Mouse (Mus musculus): Measurements from ENCODE around the gene Fam71d. TPM values are rescaled to one million over a fixed set of nuclear protein-coding genes. Genes with fewer than 3 reads are reported as not detected.

Gene Fam71d
- polyA plus RNA-seq, 1 experiment from 2014 or later = 0.18 TPM

Other genes starting within 250 kb of the Fam71d start
- 12.1 and 16.1 TPM in 2 replicates for gene Mpp5, start 57.4 kb downstream of the Fam71d start, polyA plus RNA-seq (2014; fragmentation: Nextera tagmentation; extraction: Ambion mirVana)
- 126 and 128 TPM in 2 replicates for gene Atp6v1d, start 170.1 kb downstream of the Fam71d start, polyA plus RNA-seq (2014; fragmentation: Nextera tagmentation; extraction: Ambion mirVana)
- 183 and 188 TPM in 2 replicates for gene Eif2s1, start 170.3 kb downstream of the Fam71d start, polyA plus RNA-seq (2014; fragmentation: Nextera tagmentation; extraction: Ambion mirVana)
- gene Plek2, start 215.4 kb downstream of the Fam71d start, polyA plus RNA-seq (2014; fragmentation: Nextera tagmentation; extraction: Ambion mirVana) = 0.77 and 1.2 TPM in 2 replicates